Mouse (Mus musculus) embryonic facial prominence, embryonic 11.5 days (tissue): ENCODE results near the gene Ybey. TPM values are rescaled to one million over a fixed set of nuclear protein-coding genes. Genes with fewer than 3 reads are reported as not detected.

Source experiments
- ATAC-seq: fragments of 200-750 bp; cut with Nextera tagmentation; replicated peaks from 2 replicates; pipeline ENCODE4 v1.8.0; 2017; ENCODE audit warnings: low read depth; ENCODE audit not compliant: insufficient number of reproducible peaks, low FRiP score, low TSS enrichment
- DNase-seq: peaks from one replicate; pipeline ENCODE4 v3.0.0-alpha.2; 2015; ENCODE audit warnings: low spot score
- H3K27ac ChIP-seq: fragments of 300-500 bp; sonication (generic); replicated peaks from 2 replicates; pipeline ENCODE4 v1.5.1; 2014; ENCODE audit warnings: mild to moderate bottlenecking, low read depth, low read length, control low read depth
- H3K27me3 ChIP-seq: fragments of 300-500 bp; sonication (generic); 2 replicates; pipeline ENCODE4 v1.6.1; 2014; ENCODE audit warnings: mild to moderate bottlenecking, low read length, moderate library complexity, mixed read lengths; ENCODE audit not compliant: control insufficient read depth, insufficient read depth
- H3K36me3 ChIP-seq: fragments of 300-500 bp; sonication (generic); replicated peaks from 2 replicates; pipeline ENCODE4 v1.6.1; 2014; ENCODE audit warnings: low read depth, mild to moderate bottlenecking, low read length, moderate library complexity, mixed read lengths; ENCODE audit not compliant: control insufficient read depth, insufficient read depth
- H3K4me1 ChIP-seq: fragments of 300-500 bp; sonication (generic); 2 replicates; pipeline ENCODE4 v1.6.1; 2014; ENCODE audit warnings: low read length, mixed read lengths; ENCODE audit not compliant: control insufficient read depth, insufficient read depth
- H3K4me2 ChIP-seq: fragments of 300-500 bp; sonication (generic); 2 replicates; pipeline ENCODE4 v1.6.1; 2014; ENCODE audit warnings: low read depth, mild to moderate bottlenecking, control low read depth, low read length, moderate library complexity
- H3K4me3 ChIP-seq: fragments of 300-500 bp; sonication (generic); 2 replicates; pipeline ENCODE4 v1.5.1; 2014; ENCODE audit warnings: low read depth, low read length, control low read depth
- H3K9ac ChIP-seq: fragments of 300-500 bp; sonication (generic); replicated peaks from 2 replicates; pipeline ENCODE4 v1.6.1; 2014; ENCODE audit warnings: mild to moderate bottlenecking, control low read depth, low read length
- H3K9me3 ChIP-seq: fragments of 300-500 bp; sonication (generic); replicated peaks from 2 replicates; pipeline ENCODE4 v1.6.1; 2016; ENCODE audit warnings: mild to moderate bottlenecking, low read length, inconsistent platforms, mixed read lengths; ENCODE audit not compliant: control insufficient read depth
- WGBS: fragments of 180-500 bp; shearing (Covaris S2); extraction: QIAGEN DNeasy Blood & Tissue Kit; methylation state at CpG from one replicate; pipeline ENCODE4 v1.1.7; 2014; 5-methylcytosine and 5-hydroxymethylcytosine counted together
- polyA plus RNA-seq: library from polyadenylated mRNA; unstranded; fragments of >200 nt; fragmentation: Nextera tagmentation; extraction: Ambion mirVana; gene quantifications from 2 replicates; pipeline ENCODE4 v1.2.1, GENCODE M21; 2014

Ybey gene
- polyA plus RNA-seq, 1 experiment from 2014 or later = 5.8 TPM

GRCm38 (mm10) chr10:76493527-76493926 lies 24.6 kb upstream of the Ybey start:
- H3K4me3 ChIP-seq = no peak overlapping the region
- 81% methylated on average over 1 of the region's 1 CpGs for WGBS
- no peak overlapping the region for H3K27ac ChIP-seq
- DNase-seq (no peak), ATAC-seq (no peak)
- no peaks in the 10 kb centered on the region for H3K9me3 ChIP-seq
- no peaks in the 10 kb centered on the region for H3K4me1 ChIP-seq
- H3K27me3 ChIP-seq = no peaks in the 10 kb centered on the region
- H3K9ac ChIP-seq = no peak overlapping the region
- peaks cover 7% of the 10 kb centered on the region for H3K36me3 ChIP-seq
- no peak overlapping the region for H3K4me2 ChIP-seq

GRCm38 (mm10) chr10:76489205-76489604 lies 20.3 kb upstream of the Ybey start:
- H3K36me3 ChIP-seq = peaks cover 9% of the 10 kb centered on the region

GRCm38 (mm10) chr10:76488265-76488664 lies 19.4 kb upstream of the Ybey start:
- Histone ChIP-seq H3K36me3 (peaks cover 9% of the 10 kb centered on the region), H3K9ac (no peak overlapping the region), H3K4me3 (no peak overlapping the region), H3K27ac (no peak overlapping the region), H3K9me3 (no peaks in the 10 kb centered on the region), H3K4me2 (no peak overlapping the region), H3K4me1 (no peaks in the 10 kb centered on the region), H3K27me3 (no peaks in the 10 kb centered on the region)
- DNase-seq (no peak), ATAC-seq (no peak)
- WGBS = 87% methylated on average over 8 of the region's 8 CpGs

More at GRCm38 (mm10) chr10:76489205-76489604, 20.3 kb upstream of the Ybey start:
- Histone ChIP-seq H3K4me1 (no peaks in the 10 kb centered on the region), H3K27me3 (no peaks in the 10 kb centered on the region), H3K4me2 (no peak overlapping the region), H3K9ac (no peak overlapping the region), H3K9me3 (no peaks in the 10 kb centered on the region), H3K4me3 (no peak overlapping the region), H3K27ac (no peak overlapping the region)
- WGBS = 93% methylated on average over 15 of the region's 15 CpGs
- ATAC-seq = no peak
- DNase-seq = no peak

GRCm38 (mm10) chr10:76486302-76486701 lies 17.4 kb upstream of the Ybey start:
- Histone ChIP-seq H3K9ac (no peak overlapping the region), H3K4me1 (no peaks in the 10 kb centered on the region), H3K4me3 (no peak overlapping the region), H3K36me3 (peaks cover 9% of the 10 kb centered on the region), H3K9me3 (no peaks in the 10 kb centered on the region), H3K27me3 (no peaks in the 10 kb centered on the region), H3K4me2 (no peak overlapping the region), H3K27ac (no peak overlapping the region)
- WGBS = 93% methylated on average over 2 of the region's 2 CpGs
- no peak for DNase-seq
- no peak for ATAC-seq

DNA sequence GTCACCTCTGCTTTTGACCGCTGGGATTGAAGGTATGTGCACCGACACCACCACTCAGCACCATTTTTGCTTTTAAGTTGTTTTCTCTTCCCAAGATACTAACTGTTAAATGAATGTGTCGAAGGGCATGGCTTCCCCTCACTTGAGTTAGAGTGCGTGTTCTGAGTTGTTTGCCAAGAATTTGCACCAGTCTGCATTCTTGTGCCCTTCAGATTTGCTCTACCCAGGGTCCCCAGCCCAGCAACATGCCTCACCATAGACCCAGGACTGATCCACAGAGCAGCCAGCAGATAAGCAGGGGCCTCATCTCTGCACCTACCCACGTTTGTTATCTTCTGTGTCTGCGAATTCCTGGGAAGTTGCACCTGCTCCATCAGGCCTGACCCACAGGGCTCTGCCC lies 12.6 kb upstream of the Ybey start:
- Histone ChIP-seq H3K36me3 (peaks cover 18% of the 10 kb centered on the region), H3K27me3 (no peaks in the 10 kb centered on the region), H3K4me2 (no peak overlapping the region), H3K4me3 (no peak overlapping the region), H3K9ac (no peak overlapping the region), H3K27ac (no peak overlapping the region), H3K9me3 (no peaks in the 10 kb centered on the region), H3K4me1 (no peaks in the 10 kb centered on the region)
- 91% methylated on average over 6 of the region's 6 CpGs for WGBS
- no peak for ATAC-seq
- no peak for DNase-seq

DNA sequence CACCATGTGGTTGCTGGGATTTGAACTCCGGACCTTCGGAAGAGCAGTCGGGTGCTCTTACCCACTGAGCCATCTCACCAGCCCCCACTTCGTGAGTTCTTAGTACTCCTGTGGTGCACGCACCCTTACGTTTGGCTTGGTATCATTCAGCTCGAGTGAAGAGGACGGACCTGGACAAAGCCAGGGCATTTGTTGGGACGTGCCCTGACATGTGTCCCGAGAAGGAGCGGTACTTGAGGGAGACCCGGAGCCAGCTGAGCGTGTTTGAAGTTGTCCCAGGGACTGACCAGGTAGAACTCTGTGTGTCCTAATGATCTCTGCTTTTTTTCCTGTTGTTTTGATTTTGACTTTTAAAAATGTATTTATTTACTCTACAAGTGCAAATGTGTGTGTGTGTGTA lies 11.9 kb upstream of the Ybey start:
- Histone ChIP-seq H3K36me3 (peaks cover 15% of the 10 kb centered on the region), H3K27ac (no peak overlapping the region), H3K9ac (no peak overlapping the region), H3K4me3 (no peak overlapping the region), H3K27me3 (no peaks in the 10 kb centered on the region), H3K4me2 (no peak overlapping the region), H3K4me1 (no peaks in the 10 kb centered on the region), H3K9me3 (no peaks in the 10 kb centered on the region)
- DNase-seq (no peak), ATAC-seq (no peak)
- whole genome bisulfite sequencing = 90% methylated on average over 13 of the region's 13 CpGs

DNA sequence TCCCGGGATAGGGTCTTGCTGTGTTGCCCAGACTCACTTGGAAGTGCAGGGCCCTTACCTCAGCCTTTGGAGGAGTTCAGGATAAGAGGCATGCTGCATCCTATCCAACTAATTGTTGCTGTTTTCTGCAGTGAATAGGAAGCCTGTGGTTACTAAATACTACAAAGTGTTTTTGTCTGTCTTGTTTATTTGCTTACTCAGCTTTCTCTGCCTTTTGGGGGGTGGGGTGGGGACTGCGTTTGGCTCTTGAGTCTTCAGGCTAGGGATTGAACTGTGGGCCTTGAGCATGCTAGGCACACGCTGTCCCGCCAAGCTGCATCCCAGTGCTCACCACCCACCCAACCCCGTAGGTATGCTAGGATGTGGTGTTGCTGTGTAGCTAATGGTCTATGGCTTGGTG lies 4.8 kb upstream of the Ybey start:
- DNase-seq (no peak), ATAC-seq (no peak)
- Histone ChIP-seq H3K4me2 (no peak overlapping the region), H3K4me3 (no peak overlapping the region), H3K9me3 (no peaks in the 10 kb centered on the region), H3K4me1 (no peaks in the 10 kb centered on the region), H3K9ac (no peak overlapping the region), H3K36me3 (peaks cover 13% of the 10 kb centered on the region), H3K27me3 (no peaks in the 10 kb centered on the region), H3K27ac (no peak overlapping the region)
- 92% methylated on average over 5 of the region's 5 CpGs for WGBS

DNA sequence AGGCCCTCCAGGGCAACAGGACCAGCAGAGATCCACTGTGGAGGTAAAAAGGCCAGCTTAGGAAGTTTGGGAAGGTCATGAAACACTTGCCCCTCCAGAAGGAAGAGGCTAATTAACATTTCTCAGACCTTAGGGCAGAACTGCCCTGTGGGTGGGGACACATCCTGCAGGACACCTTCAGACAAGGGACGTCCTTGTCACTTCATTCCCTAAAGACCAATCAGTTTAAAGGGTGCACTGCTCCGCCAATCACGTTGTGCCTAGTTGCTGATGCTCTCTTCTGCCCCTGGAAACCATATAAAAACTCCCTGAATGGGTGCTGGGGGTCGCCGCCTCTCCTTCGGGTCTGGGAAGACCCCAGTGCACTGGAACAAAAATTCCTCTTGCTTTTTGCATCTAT lies 6.2 kb downstream of the Ybey start:
- Histone ChIP-seq H3K4me2 (no peak overlapping the region), H3K9ac (no peak overlapping the region), H3K27ac (no peak overlapping the region), H3K4me3 (no peak overlapping the region), H3K36me3 (no peaks in the 10 kb centered on the region), H3K4me1 (no peaks in the 10 kb centered on the region), H3K9me3 (no peaks in the 10 kb centered on the region), H3K27me3 (no peaks in the 10 kb centered on the region)
- WGBS = 89% methylated on average over 6 of the region's 6 CpGs
- DNase-seq = no peak
- ATAC-seq = no peak
